Mouse (Mus musculus): ENCODE results near the gene Rasa3.

The Rasa3 gene

DNA sequence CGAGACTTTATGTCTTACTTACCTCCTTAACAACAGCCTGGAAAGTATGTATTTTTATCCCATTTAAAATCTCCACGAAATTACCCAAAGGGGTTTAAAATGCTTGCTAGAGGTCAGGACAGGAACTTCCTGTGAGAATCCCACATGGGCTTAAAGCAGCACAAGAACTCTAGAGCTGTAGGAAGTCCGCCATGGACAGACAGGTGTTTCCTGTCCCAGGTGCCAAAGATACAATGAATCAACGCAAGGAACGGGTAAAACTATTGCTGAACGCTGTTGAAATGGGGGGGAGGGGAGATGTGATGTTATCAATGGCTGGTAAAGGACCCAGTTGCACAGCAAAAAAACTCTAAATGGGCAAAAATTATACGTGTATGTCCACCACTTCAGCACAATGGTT lies 6.7 kb upstream of the Rasa3 start:
- DNase-seq = peak in 1 of 2 experiments; percentile 25

- DNase-seq = peak in 1 of 2 experiments; percentile 29
These were observed 779 bp upstream of the Rasa3 start for GRCm38 (mm10) chr8:13678182-13678581.

GRCm38 (mm10) chr8:13676701-13677412 lies 546 bp downstream of the Rasa3 start:
- peak; percentile 65 to 77 for DNase-seq

DNA sequence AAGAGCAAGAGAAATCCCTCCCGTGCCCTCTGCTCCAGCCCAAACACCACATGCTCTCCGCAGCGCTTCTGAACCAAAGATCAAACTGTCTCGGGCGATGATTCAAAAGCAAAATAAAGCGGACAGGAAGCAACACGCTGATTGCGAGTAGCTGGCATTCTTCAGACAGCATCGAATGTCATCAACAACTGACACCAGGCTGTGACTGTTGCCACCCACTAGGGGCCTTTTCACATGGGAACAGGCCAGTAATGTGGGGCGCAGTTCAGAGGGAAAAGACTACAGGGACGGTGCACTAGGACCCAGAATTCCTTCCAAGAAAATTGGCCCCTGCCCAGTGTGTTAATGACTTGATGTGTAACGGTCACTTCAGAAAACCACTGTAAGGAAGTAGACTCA lies 1.1 kb downstream of the Rasa3 start:
- DNase-seq = peak; percentile 24 to 36

DNA sequence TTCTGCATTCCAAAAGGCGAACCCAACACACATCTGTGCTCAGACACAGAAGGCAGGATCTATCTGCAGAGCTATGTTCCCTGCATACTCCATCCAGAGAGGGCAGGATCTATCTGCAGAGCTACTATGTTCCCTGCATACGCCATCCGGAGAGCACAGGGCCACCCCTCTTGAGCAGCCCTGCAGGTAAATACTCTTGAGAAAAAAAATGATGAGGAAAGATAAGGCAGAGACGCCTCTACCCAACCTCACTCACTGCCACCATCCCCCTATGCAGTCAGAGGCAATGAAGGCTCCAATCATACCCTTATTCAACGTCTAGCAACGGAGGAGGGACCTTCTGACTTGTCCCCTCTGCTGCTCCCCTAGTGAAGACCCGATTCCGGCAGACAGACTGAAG lies 1.9 kb downstream of the Rasa3 start:
- DNase-seq = peak in 1 of 2 experiments; percentile 11

GRCm38 (mm10) chr8:13675121-13675520 lies 2.3 kb downstream of the Rasa3 start:
- DNase-seq = no peak

- DNase-seq = peak in 1 of 2 experiments; percentile 21
These were observed 3.0 kb downstream of the Rasa3 start for GRCm38 (mm10) chr8:13674294-13675010.

- DNase-seq = no peak
These were observed 4.2 kb downstream of the Rasa3 start for GRCm38 (mm10) chr8:13673215-13673614.

DNA sequence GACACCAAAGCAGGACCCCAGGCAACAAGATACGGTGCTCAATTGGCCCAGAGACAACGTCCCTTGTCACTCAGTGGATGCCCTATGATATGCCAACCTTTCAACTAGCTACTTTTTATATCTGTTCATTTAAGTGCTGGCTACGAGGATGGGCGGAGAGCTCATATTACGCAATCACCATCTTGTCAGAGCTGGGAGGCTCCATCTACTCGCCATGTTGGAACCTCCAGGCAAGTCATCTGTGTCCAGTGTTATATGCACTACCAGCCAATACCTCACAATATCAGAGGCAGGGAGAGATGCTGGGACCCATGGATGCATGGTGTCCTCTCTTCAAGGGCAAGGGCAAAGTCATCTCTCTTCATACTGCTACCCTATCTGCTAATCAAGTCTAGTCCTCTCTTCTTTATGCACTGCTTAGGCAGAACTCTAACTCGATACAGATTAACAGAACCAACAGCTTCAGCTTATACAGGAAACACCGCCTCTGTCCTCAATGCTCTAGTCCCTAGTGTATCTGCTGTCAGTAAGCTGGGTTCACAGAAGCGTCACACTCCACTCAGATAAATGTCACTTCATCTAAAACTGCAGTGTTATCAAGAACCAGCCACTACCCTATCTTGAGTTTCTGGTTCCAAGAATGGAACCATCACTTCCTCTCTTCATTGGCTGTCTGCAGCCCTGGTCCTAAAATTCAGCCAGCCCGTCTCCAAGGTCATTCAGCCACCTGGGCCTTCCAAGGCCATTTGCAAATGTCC lies 6.0 kb downstream of the Rasa3 start:
- DNase-seq = no peak

DNA sequence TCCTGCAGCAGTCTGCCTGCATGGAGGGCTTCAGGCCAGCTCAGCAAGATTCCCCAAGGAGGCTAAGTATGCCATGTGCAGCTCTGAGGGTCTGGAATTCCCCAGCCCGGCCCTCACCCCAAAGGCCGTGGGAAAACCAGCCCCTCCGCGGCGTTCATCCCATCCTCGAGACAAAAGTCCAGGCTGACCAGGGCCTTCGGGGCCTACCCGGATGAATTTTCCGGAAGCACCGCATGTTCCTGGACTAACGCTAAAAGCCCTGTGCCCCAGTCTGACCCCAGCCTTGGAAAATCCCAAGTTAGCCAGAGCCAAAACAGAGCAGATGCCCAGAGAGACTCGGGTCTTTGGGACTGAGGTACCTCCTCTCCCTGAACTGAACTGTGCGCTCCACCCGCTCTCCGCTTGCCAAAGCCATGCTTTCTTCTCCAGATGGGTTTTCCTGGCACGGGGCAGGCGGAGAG lies 7.4 kb downstream of the Rasa3 start:
- no peak for DNase-seq

- DNase-seq = no peak
These were observed 9.0 kb downstream of the Rasa3 start for GRCm38 (mm10) chr8:13668367-13668766.

GRCm38 (mm10) chr8:13667917-13668316 lies 9.5 kb downstream of the Rasa3 start:
- DNase-seq = no peak

DNA sequence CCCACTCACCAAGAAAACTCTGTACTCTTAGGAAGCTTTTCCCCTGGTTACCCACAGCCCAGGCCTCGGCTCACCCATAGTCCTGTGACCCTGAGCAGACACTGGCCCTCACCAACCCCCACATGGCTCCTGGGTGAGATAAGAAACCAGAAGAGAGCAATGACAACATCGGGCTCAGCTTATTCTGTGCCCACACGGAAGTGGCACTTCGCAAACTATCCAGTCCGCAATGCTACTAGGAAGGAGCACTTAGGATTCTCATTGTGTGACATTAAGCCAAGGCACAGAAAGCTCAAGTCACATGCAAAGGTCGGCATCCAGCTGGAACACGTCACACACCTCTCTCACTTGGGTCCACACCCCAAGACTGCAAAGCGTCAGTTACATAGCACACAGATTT lies 11.5 kb downstream of the Rasa3 start:
- DNase-seq = no peak

- no peak for DNase-seq
These were observed 11.9 kb downstream of the Rasa3 start for GRCm38 (mm10) chr8:13665538-13665937.

DNA sequence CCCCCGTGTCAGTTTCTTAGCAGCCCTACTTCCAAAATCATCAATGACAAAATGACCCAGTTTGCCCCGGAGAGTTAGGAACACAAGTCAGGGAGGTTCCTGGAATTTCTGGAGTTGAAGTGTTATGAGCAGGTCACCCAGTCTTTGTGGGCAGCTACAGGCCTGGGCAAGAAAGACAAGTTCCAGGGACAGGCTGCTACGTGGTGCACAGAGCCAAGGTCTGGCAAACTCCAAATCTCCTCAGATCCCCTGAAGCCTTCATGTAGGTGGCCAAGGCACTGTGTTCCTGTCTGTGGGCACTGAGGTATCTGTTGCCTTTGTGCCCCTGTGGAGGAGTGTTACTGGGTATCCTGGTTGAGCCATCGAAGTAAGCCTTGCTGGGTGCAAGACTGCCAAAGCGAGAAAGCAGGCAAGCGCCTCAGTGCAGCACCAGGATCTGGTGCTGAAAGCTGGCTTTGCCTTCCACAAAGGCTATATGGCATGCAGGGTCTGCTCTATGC lies 12.6 kb downstream of the Rasa3 start:
- no peak for DNase-seq

GRCm38 (mm10) chr8:13660323-13660722 lies 17.1 kb downstream of the Rasa3 start:
- no peak for DNase-seq

GRCm38 (mm10) chr8:13657479-13657878 lies 19.9 kb downstream of the Rasa3 start:
- no peak for DNase-seq

- no peak for DNase-seq
These were observed 22.4 kb downstream of the Rasa3 start for GRCm38 (mm10) chr8:13655033-13655351.

DNA sequence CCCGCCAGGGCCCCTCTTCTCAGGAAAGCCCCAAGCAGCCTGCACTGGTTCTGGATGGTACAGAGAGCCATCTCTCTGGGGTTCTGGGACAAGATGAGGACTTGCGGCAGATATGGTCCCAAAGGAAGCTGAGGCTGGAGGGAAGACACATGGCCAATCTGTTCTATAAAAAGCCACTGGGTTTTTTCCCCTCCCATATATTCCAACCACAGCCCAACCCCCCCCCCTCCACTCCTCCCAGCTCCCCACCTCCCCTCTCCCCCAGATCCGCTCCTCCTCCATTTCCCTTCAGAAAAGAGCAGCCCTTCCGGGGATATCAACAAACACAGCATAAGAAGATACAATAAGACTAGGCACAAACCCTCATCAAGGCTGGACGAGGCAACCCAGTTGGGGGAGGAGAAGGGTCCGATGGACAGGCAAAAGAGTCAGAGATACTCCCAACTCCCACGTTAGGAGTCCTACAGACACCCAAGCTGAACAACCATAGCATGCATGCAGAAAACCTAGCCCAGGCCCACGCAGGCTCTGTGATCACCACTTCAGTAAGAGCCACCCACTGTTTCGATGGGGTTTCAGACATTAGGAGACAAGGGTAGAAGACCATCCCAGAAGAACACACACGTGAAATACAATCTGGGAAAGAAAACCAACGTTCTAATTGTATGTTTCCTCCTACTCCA lies 22.9 kb downstream of the Rasa3 start:
- DNase-seq = no peak

DNA sequence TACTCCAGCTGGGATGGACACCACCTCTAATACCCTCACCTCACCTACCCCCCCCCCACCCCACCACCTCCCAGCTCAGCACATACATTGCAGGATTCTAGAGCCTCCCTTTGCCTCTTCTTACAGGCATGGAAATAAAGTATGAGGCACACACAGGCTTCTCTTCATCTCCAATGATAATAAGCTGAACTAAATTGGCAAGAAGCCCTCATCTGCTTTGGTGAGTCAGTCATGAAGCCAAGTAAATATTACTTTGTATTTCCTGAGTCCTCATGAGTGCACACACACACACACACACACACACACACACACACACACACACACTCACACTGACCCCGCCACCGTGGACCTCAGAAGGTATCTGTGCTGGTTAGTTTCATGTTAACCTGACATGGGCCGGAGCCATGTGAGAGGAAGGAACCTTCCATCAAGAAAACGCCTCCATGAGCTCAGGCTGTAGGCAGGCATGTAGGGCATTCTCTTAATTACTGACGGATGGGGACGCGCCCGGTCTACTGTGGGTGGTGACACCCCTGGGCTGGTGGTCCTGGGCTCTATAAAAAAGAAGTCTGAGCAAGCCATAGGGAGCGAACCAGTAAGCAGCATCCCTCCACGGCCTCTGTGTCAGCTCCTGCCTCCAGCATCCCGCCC lies 26.7 kb downstream of the Rasa3 start:
- DNase-seq = no peak

DNA sequence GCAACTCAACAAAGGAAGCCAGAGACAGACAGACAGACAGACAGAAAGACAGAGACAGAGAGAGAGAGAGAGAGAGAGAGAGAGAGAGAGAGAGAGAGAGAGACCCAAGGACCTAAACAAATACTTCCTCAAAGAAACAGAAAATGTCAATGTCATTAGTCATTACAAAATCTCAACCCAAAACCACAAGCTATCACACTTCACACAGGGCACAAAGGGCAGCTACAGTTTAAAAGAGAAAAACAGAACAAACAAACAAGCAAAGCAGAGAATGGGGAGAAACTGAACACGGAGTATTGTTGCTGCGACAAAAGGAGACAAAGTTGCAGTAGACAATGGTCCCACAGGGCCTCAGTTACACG lies 28.3 kb downstream of the Rasa3 start:
- no peak for DNase-seq

DNA sequence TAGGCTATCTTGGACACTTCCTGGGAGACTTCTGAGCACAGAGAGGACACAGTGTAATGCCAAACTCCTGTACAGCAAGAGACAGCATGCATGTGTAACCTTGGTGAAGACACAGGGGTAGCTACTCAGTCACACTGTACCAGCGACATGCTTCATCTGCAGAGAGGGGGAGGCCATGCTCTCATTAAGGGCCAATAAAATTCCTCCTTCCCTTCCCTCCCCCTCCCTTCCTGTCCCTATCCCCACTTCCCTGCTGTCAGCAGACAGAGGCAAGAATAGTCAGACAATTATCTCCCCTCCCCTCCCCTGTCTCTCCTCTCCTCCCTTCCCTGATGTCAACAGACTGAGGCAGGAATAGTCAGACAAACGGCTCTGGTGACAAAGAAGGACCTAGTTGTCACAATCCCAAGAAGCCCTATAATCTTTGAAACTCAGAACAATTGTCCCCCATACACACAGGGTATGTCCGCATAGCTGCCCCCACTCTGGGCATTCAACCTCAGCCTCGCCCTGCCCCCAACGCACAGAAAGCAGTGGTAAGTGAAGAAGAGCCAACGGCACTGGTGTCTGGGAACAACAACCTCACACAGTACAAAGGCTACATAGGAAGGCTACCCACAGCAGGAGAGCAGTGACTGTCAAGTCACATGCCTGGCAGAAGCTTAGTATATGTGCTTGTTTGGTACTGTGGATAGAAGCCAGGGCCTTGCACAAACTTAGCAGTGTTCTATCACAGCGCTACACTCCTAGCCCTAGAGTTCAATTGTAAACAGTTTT lies 28.8 kb downstream of the Rasa3 start:
- no peak for DNase-seq

Measured in thymus, postnatal 36 days (tissue).